Mouse (Mus musculus) hematopoietic stem cell, adult 5-6 weeks (primary cell): ENCODE results near the gene Rps3. TPM values are rescaled to one million over a fixed set of nuclear protein-coding genes. Genes with fewer than 3 reads are reported as not detected.

Source experiments
- ATAC-seq, 2 experiments: fragments of 125-278 bp in 1 of 2; replicated peaks in 1 of 2; 2 replicates each; pipeline ENCODE4 v1.8.0; 2016 to 2017; ENCODE audit warnings: inconsistent platforms in 2 of 2, mild to moderate bottlenecking in 2 of 2, moderate number of reproducible peaks in 2 of 2, low read depth in 1 of 2, moderate TSS enrichment in 1 of 2; ENCODE audit not compliant: low FRiP score in 2 of 2, poor library complexity in 2 of 2, severe bottlenecking in 2 of 2, insufficient read depth in 1 of 2, low TSS enrichment in 1 of 2
- total RNA-seq: library from RNA; stranded (forward); fragments of 172-1452, 232-1000 nt; gene quantifications from 2 replicates; pipeline ENCODE4 v1.2.3, GENCODE M21; 2017

Rps3 gene
- total RNA-seq, 1 experiment from 2014 or later: 2,540 TPM

DNA sequence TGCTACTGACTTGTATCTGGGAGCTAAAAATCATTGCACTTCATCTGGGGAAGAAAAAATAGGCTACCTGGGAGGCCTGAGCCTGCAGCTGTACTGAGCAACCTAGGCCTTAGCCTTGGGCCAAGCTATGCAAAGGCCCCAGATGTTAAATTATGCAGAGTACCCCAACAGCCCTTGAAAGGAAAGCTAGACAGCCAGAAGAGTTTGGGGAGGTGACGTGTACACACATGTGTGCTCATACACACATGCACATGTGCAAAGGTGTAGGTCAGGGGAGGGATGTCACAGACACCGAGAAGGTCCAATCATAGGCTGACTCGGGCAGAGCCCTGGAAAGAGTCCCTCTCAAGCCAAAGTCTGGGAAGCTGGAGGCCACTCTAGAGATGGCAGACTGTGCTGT, 55.6 kb downstream of the Rps3 start:
- no peak for ATAC-seq

Other genes with a start within 250 kb of the Rps3 start
- 0.84 and 3.6 TPM in 2 replicates for gene Mogat2, start 245.1 kb downstream of the Rps3 start, total RNA-seq
- gene Map6, start 216.3 kb downstream of the Rps3 start, total RNA-seq: 0.20 TPM in 1 of 2 replicates, not detected in the other
- 3.1 and 5.0 TPM in 2 replicates for gene Serpinh1, start 130.5 kb downstream of the Rps3 start, total RNA-seq
- 0.15 and 0.25 TPM in 2 replicates for gene Gdpd5, start 102.3 kb downstream of the Rps3 start, total RNA-seq
- gene Klhl35, start 17.7 kb downstream of the Rps3 start, total RNA-seq: 3.4 TPM in 1 of 2 replicates, not detected in the other
- 77.8 and 83.5 TPM in 2 replicates for gene Arrb1, start 51.7 kb upstream of the Rps3 start, total RNA-seq
- not detected in 2 replicates for gene Tpbgl, start 143.4 kb upstream of the Rps3 start, total RNA-seq
- 1.4 and 2.6 TPM in 2 replicates for gene Slco2b1, start 227.6 kb upstream of the Rps3 start, total RNA-seq
- not detected in 2 replicates for gene Olfr520, start 246.5 kb upstream of the Rps3 start, total RNA-seq